Mouse (Mus musculus): ENCODE results near the gene Telo2. TPM values are rescaled to one million over a fixed set of nuclear protein-coding genes. Genes with fewer than 3 reads are reported as not detected.

The Telo2 gene
- polyA plus RNA-seq, 1 experiment: 18.3 TPM

DNA sequence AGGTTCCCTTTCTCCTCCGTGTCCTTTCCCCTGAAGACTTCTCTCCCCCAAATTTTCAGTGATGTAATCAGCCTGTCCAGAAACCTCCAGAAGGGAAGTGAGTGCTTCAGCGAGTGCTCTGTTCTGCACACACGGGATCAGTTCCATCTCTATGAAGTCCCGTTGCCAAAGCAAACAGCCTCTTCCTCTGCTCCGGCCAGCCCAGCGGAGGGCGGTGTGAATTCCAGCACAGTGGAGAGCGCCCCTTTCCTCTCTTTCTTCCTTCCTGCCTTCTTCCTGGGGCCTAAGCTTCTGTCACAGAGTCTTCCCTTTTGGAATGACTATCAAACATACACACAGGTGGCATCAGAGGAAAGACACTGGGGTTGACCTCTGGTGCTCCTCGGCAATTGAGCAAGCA lies 51.4 kb downstream of the Telo2 start:
- H3ac ChIP-seq (ENCODE audit: control insufficient read depth, insufficient read length, low read depth): no peak overlapping the region
- no peaks in the 10 kb centered on the region for H3K79me3 ChIP-seq (ENCODE audit: low read depth)
- no peaks in the 10 kb centered on the region for H3K79me2 ChIP-seq (ENCODE audit: control insufficient read depth, insufficient read depth)
- H3K4me3 ChIP-seq (ENCODE audit: insufficient read depth, poor library complexity, severe bottlenecking): no peak overlapping the region
- no peaks in the 10 kb centered on the region for H3K27me3 ChIP-seq (ENCODE audit: control insufficient read depth, insufficient read depth, insufficient read length)
- TF ChIP-seq USF1 (IDR thresholded peaks at IDR 0.05; ENCODE audit: low read depth): no peak
- no peak for TF ChIP-seq CTCF (IDR thresholded peaks at IDR 0.05; ENCODE audit: control insufficient read depth, insufficient read depth, insufficient read length)
- no peak for TF ChIP-seq FOSL1 (IDR thresholded peaks at IDR 0.05; ENCODE audit: insufficient read depth, low read length, poor library complexity, severe bottlenecking)
- no peak for TF ChIP-seq MYOD1 (IDR thresholded peaks at IDR 0.05; ENCODE audit: control insufficient read depth, insufficient read length, low read depth)
- no peak for TF ChIP-seq MYOG (IDR thresholded peaks at IDR 0.05; ENCODE audit: control insufficient read depth, extremely low read depth, insufficient read length)
- TF ChIP-seq MAX (IDR thresholded peaks at IDR 0.05): no peak
- no peak for TF ChIP-seq CEBPB (IDR thresholded peaks at IDR 0.05; ENCODE audit: low read depth)
- no peaks in the 10 kb centered on the region for H3K36me3 ChIP-seq (ENCODE audit: control insufficient read depth, insufficient read depth)

GRCm38 (mm10) chr17:25063872-25064271 lies 51.9 kb downstream of the Telo2 start:
- Histone ChIP-seq H3K27me3 (ENCODE audit: control insufficient read depth, insufficient read depth, insufficient read length) (no peaks in the 10 kb centered on the region), H3K79me2 (ENCODE audit: control insufficient read depth, insufficient read depth) (no peaks in the 10 kb centered on the region), H3K79me3 (ENCODE audit: low read depth) (no peaks in the 10 kb centered on the region), H3ac (ENCODE audit: control insufficient read depth, insufficient read length, low read depth) (no peak overlapping the region), H3K36me3 (ENCODE audit: control insufficient read depth, insufficient read depth) (no peaks in the 10 kb centered on the region), H3K4me3 (ENCODE audit: insufficient read depth, poor library complexity, severe bottlenecking) (no peak overlapping the region)
- TF ChIP-seq FOSL1 (IDR thresholded peaks at IDR 0.05; ENCODE audit: insufficient read depth, low read length, poor library complexity, severe bottlenecking) (no peak), CTCF (IDR thresholded peaks at IDR 0.05; ENCODE audit: control insufficient read depth, insufficient read depth, insufficient read length) (no peak), CEBPB (IDR thresholded peaks at IDR 0.05; ENCODE audit: low read depth) (no peak), USF1 (IDR thresholded peaks at IDR 0.05; ENCODE audit: low read depth) (no peak), MYOD1 (IDR thresholded peaks at IDR 0.05; ENCODE audit: control insufficient read depth, insufficient read length, low read depth) (no peak), MYOG (IDR thresholded peaks at IDR 0.05; ENCODE audit: control insufficient read depth, extremely low read depth, insufficient read length) (no peak), MAX (IDR thresholded peaks at IDR 0.05) (no peak)

- TF ChIP-seq MYOD1 (IDR thresholded peaks at IDR 0.05; ENCODE audit: control insufficient read depth, insufficient read length, low read depth): no peak
- Histone ChIP-seq H3ac (ENCODE audit: control insufficient read depth, insufficient read length, low read depth) (no peak overlapping the region), H3K27me3 (ENCODE audit: control insufficient read depth, insufficient read depth, insufficient read length) (no peaks in the 10 kb centered on the region), H3K4me3 (ENCODE audit: insufficient read depth, poor library complexity, severe bottlenecking) (no peak overlapping the region), H3K79me3 (ENCODE audit: low read depth) (no peaks in the 10 kb centered on the region), H3K36me3 (ENCODE audit: control insufficient read depth, insufficient read depth) (no peaks in the 10 kb centered on the region), H3K79me2 (ENCODE audit: control insufficient read depth, insufficient read depth) (no peaks in the 10 kb centered on the region)
Measured at GRCm38 (mm10) chr17:25063261-25063660, 52.5 kb downstream of the Telo2 start.

- Histone ChIP-seq H3ac (ENCODE audit: control insufficient read depth, insufficient read length, low read depth) (no peak overlapping the region), H3K36me3 (ENCODE audit: control insufficient read depth, insufficient read depth) (no peaks in the 10 kb centered on the region), H3K27me3 (ENCODE audit: control insufficient read depth, insufficient read depth, insufficient read length) (no peaks in the 10 kb centered on the region), H3K4me3 (ENCODE audit: insufficient read depth, poor library complexity, severe bottlenecking) (no peak overlapping the region), H3K79me3 (ENCODE audit: low read depth) (no peaks in the 10 kb centered on the region), H3K79me2 (ENCODE audit: control insufficient read depth, insufficient read depth) (no peaks in the 10 kb centered on the region)
- TF ChIP-seq MYOG (IDR thresholded peaks at IDR 0.05; ENCODE audit: control insufficient read depth, extremely low read depth, insufficient read length) (no peak), FOSL1 (IDR thresholded peaks at IDR 0.05; ENCODE audit: insufficient read depth, low read length, poor library complexity, severe bottlenecking) (no peak), CTCF (IDR thresholded peaks at IDR 0.05; ENCODE audit: control insufficient read depth, insufficient read depth, insufficient read length) (no peak), USF1 (IDR thresholded peaks at IDR 0.05; ENCODE audit: low read depth) (no peak), CEBPB (IDR thresholded peaks at IDR 0.05; ENCODE audit: low read depth) (no peak), MYOD1 (IDR thresholded peaks at IDR 0.05; ENCODE audit: control insufficient read depth, insufficient read length, low read depth) (no peak), MAX (IDR thresholded peaks at IDR 0.05) (no peak)
Measured at GRCm38 (mm10) chr17:25057041-25057440, 58.7 kb downstream of the Telo2 start.

DNA sequence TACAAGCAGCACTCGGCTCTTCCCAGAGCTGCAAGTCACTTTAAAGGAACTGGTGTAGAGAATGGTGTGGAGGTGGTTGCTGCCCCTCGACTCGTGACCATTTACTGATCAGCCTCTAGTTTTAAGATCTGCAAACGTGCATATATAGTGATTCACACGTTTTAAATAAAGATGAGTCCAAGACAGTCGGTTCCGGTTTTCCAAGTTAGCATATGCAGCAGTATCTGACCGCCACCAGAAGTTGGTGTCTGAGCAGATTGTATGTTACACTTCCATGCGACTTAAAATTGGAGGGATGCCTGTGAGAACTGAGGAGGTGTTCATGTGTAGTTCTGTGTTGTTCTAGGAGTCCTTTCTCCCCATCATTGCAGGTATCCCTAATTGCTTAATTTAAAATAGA lies 62.5 kb downstream of the Telo2 start:
- Histone ChIP-seq H3K79me2 (ENCODE audit: control insufficient read depth, insufficient read depth) (no peaks in the 10 kb centered on the region), H3K79me3 (ENCODE audit: low read depth) (no peaks in the 10 kb centered on the region), H3ac (ENCODE audit: control insufficient read depth, insufficient read length, low read depth) (no peak overlapping the region), H3K27me3 (ENCODE audit: control insufficient read depth, insufficient read depth, insufficient read length) (no peaks in the 10 kb centered on the region), H3K36me3 (ENCODE audit: control insufficient read depth, insufficient read depth) (no peaks in the 10 kb centered on the region), H3K4me3 (ENCODE audit: insufficient read depth, poor library complexity, severe bottlenecking) (no peak overlapping the region)
- TF ChIP-seq CTCF (IDR thresholded peaks at IDR 0.05; ENCODE audit: control insufficient read depth, insufficient read depth, insufficient read length) (no peak), MYOG (IDR thresholded peaks at IDR 0.05; ENCODE audit: control insufficient read depth, extremely low read depth, insufficient read length) (no peak), MYOD1 (IDR thresholded peaks at IDR 0.05; ENCODE audit: control insufficient read depth, insufficient read length, low read depth) (no peak)

Other genes with a start within 250 kb of the Telo2 start
- gene Igfals, start 250.0 kb downstream of the Telo2 start, polyA plus RNA-seq (2012; fragmentation: generic; extraction: Trizol): 0.06 TPM
- gene Nubp2, start 229.6 kb downstream of the Telo2 start, polyA plus RNA-seq (2012; fragmentation: generic; extraction: Trizol): 66.5 TPM
- gene Spsb3, start 229.3 kb downstream of the Telo2 start, polyA plus RNA-seq (2012; fragmentation: generic; extraction: Trizol): 37.0 TPM
- gene Eme2, start 220.9 kb downstream of the Telo2 start, polyA plus RNA-seq (2012; fragmentation: generic; extraction: Trizol): 11.2 TPM
- 107 TPM for gene Mrps34, start 220.9 kb downstream of the Telo2 start, polyA plus RNA-seq (2012; fragmentation: generic; extraction: Trizol)
- gene Nme3, start 219.5 kb downstream of the Telo2 start, polyA plus RNA-seq (2012; fragmentation: generic; extraction: Trizol): 19.8 TPM
- gene Mapk8ip3, start 179.0 kb downstream of the Telo2 start, polyA plus RNA-seq (2012; fragmentation: generic; extraction: Trizol): 17.7 TPM
- 57.4 TPM for gene Jpt2, start 155.3 kb downstream of the Telo2 start, polyA plus RNA-seq (2012; fragmentation: generic; extraction: Trizol)
- gene Cramp1l, start 100.2 kb downstream of the Telo2 start, polyA plus RNA-seq (2012; fragmentation: generic; extraction: Trizol): 4.3 TPM
- 7.5 TPM for gene Ift140, start 99.9 kb downstream of the Telo2 start, polyA plus RNA-seq (2012; fragmentation: generic; extraction: Trizol)
- gene Tmem204, start 32.4 kb downstream of the Telo2 start, polyA plus RNA-seq (2012; fragmentation: generic; extraction: Trizol): 0.37 TPM
- gene Ptx4, start 4.8 kb upstream of the Telo2 start, polyA plus RNA-seq (2012; fragmentation: generic; extraction: Trizol): not detected
- 19.9 TPM for gene Clcn7, start 17.4 kb upstream of the Telo2 start, polyA plus RNA-seq (2012; fragmentation: generic; extraction: Trizol)
- gene Ccdc154, start 46.5 kb upstream of the Telo2 start, polyA plus RNA-seq (2012; fragmentation: generic; extraction: Trizol): not detected
- not detected for gene Gm38655, start 59.5 kb upstream of the Telo2 start, polyA plus RNA-seq (2012; fragmentation: generic; extraction: Trizol)
- gene BC003965, start 68.6 kb upstream of the Telo2 start, polyA plus RNA-seq (2012; fragmentation: generic; extraction: Trizol): 14.3 TPM
- gene Unkl, start 72.4 kb upstream of the Telo2 start, polyA plus RNA-seq (2012; fragmentation: generic; extraction: Trizol): 1.8 TPM
- 22.7 TPM for gene Gnptg, start 124.2 kb upstream of the Telo2 start, polyA plus RNA-seq (2012; fragmentation: generic; extraction: Trizol)
- gene Tsr3, start 124.2 kb upstream of the Telo2 start, polyA plus RNA-seq (2012; fragmentation: generic; extraction: Trizol): 39.3 TPM
- 0.16 TPM for gene Baiap3, start 140.4 kb upstream of the Telo2 start, polyA plus RNA-seq (2012; fragmentation: generic; extraction: Trizol)
- gene Ube2i, start 158.7 kb upstream of the Telo2 start, polyA plus RNA-seq (2012; fragmentation: generic; extraction: Trizol): 405 TPM
- gene Prss34, start 182.4 kb upstream of the Telo2 start, polyA plus RNA-seq (2012; fragmentation: generic; extraction: Trizol): not detected
- gene Prss28, start 192.7 kb upstream of the Telo2 start, polyA plus RNA-seq (2012; fragmentation: generic; extraction: Trizol): not detected
- gene Prss29, start 202.7 kb upstream of the Telo2 start, polyA plus RNA-seq (2012; fragmentation: generic; extraction: Trizol): not detected
- gene Tpsab1, start 229.6 kb upstream of the Telo2 start, polyA plus RNA-seq (2012; fragmentation: generic; extraction: Trizol): 2.5 TPM